Mouse (Mus musculus): ENCODE results near the gene Tmem174. TPM values are rescaled to one million over a fixed set of nuclear protein-coding genes. Genes with fewer than 3 reads are reported as not detected.
A peak's percentile ranks its signal among the peaks of the same experiment; 100 is the strongest.

Tmem174 gene
- polyA plus RNA-seq, 1 experiment from 2014 or later: not detected

GRCm38 (mm10) chr13:98587639-98588038, 49.6 kb downstream of the Tmem174 start:
- 2% methylated on average over 14 of the region's 14 CpGs for WGBS
- DNase-seq (ENCODE audit: low spot score): peak; percentile 60
- Histone ChIP-seq H3K27me3 (ENCODE audit: insufficient read depth, poor library complexity, severe bottlenecking) (peaks cover 99% of the 10 kb centered on the region), H3K9me3 (no peaks in the 10 kb centered on the region), H3K4me3 (peak overlapping the region; percentile 26; the same call in 1 of the 2 replicates), H3K36me3 (no peaks in the 10 kb centered on the region), H3K27ac (0 out of 2 replicates have a peak overlapping the region, but pooled peaks have one; percentile 23), H3K4me1 (replicated peaks) (peaks cover 46% of the 10 kb centered on the region)

GRCm38 (mm10) chr13:98586817-98587575, 50.2 kb downstream of the Tmem174 start:
- no peak overlapping the region for H3K27ac ChIP-seq
- DNase-seq (ENCODE audit: low spot score): no peak
- WGBS: 27% methylated on average over 17 of the region's 17 CpGs
- peaks cover 99% of the 10 kb centered on the region for H3K27me3 ChIP-seq (ENCODE audit: insufficient read depth, poor library complexity, severe bottlenecking)
- H3K4me1 ChIP-seq (replicated peaks): peaks cover 46% of the 10 kb centered on the region
- H3K9me3 ChIP-seq: no peaks in the 10 kb centered on the region
- no peak overlapping the region; the same call in 1 of the 2 replicates for H3K4me3 ChIP-seq
- H3K36me3 ChIP-seq: no peaks in the 10 kb centered on the region

Other genes starting within 250 kb of the Tmem174 start
- gene Gm10320, start 145.4 kb downstream of the Tmem174 start, polyA plus RNA-seq (2016; fragmentation: Nextera tagmentation; extraction: Ambion mirVana): 1.4 and 1.6 TPM in 2 replicates
- not detected in 2 replicates for gene Tmem171, start 57.4 kb upstream of the Tmem174 start, polyA plus RNA-seq (2016; fragmentation: Nextera tagmentation; extraction: Ambion mirVana)
- gene Fcho2, start 178.0 kb upstream of the Tmem174 start, polyA plus RNA-seq (2016; fragmentation: Nextera tagmentation; extraction: Ambion mirVana): 23.5 and 27.3 TPM in 2 replicates

Measured in hindbrain, embryonic 10.5 days (tissue).